Mouse (Mus musculus): Measurements from ENCODE around the gene Olfr91. TPM values are rescaled to one million over a fixed set of nuclear protein-coding genes. Genes with fewer than 3 reads are reported as not detected.
"Not testable (repeated sequence)": the region's sequence is repeated elsewhere in the genome, so short reads cannot be mapped to it uniquely, and the experiment has no call there.

Olfr91 gene
- total RNA-seq (2021), result not detected

DNA sequence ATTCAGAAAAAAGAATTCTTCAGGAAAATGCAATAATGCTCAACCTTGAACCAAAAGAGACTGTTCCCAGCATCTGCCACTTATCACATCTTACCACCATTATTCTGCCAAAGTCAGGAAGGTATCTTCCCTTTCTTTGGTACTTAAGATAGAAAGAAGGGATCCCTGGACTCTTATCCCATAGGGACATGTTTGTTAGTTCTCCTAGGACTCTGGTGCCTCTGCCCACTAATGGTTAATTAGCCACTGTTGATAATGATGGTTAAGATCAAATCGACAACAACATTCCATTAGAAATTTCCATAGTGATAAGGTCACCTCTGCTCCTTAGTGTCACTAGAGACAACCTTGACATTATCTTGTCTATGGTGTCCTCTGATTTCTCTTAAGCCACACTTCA, at the start of gene Olfr91:
Gene Olfr91, minus strand, starts transcription at position 101 of the 400 bp plus-strand sequence.
- DNase-seq (ENCODE audit: extremely low spot score in 1 of 2, low spot score in 1 of 2), result no peak

DNA sequence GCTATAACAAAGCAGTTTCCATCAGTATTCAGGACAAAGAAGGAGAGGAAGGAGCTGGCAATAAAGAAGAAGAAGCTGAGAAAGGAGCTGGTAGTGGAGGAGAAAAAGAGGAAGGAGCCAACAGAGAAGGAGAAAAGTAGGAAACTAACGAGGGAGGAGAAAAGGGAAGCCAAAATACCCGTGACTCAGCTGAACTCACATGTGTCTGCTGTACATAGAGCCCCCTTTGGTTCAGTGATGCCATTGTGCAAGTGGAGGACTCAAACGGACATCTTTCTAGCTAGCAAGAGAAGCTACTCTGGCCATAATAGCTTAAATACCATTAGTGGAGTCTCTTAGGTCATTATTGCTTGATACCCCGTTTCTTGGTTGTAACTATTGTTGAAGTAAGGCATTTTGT, 33.3 kb upstream of the Olfr91 start:
- not testable (repeated sequence) for DNase-seq (ENCODE audit: extremely low spot score in 1 of 2, low spot score in 1 of 2)

DNA sequence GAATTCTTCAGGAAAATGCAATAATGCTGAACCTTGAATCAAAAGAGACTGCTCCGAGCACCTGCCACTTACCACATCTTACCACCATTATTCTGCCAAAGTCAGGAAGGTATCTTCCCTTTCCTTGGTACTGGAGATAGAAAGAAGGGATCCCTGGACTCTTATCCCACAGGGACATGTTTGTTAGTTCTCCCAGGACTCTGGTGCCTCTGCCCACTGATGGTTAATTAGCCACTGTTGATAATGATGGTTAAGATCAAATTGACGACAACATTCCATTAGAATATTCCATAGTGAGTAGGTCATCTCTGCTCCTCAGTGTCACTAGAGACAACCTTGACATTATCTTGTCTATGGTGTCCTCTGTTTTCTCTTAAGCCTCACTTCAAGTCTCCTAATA, 21.9 kb upstream of the Olfr91 start, which contains the start of gene Olfr92:
Gene Olfr92, minus strand, starts transcription at position 101 of the 400 bp plus-strand sequence.
- no peak for DNase-seq (ENCODE audit: extremely low spot score in 1 of 2, low spot score in 1 of 2)

DNA sequence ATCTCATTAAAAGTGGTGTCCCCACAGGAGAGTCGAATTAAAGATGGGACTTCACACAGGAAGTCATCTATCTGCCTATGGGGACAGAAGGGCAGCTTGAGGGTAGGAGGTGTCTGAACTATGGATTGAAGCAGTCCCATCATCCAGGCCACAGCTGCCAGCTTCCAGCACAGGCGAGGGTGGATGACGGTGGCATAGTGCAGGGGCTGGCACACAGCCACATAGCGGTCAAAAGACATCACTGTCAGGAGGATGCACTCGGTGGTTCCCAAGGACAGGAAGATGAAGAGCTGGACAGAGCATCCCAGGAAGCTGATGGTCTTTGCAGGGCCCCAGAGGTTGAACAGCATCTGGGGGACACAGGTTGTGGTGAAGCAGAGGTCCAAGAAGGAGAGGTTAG, 4.8 kb downstream of the Olfr91 start:
- DNase-seq (ENCODE audit: extremely low spot score in 1 of 2, low spot score in 1 of 2), result no peak

- no peak for DNase-seq (ENCODE audit: extremely low spot score in 1 of 2, low spot score in 1 of 2)
Observed at GRCm38 (mm10) chr17:37092198-37092597, 5.9 kb downstream of the Olfr91 start.

DNA sequence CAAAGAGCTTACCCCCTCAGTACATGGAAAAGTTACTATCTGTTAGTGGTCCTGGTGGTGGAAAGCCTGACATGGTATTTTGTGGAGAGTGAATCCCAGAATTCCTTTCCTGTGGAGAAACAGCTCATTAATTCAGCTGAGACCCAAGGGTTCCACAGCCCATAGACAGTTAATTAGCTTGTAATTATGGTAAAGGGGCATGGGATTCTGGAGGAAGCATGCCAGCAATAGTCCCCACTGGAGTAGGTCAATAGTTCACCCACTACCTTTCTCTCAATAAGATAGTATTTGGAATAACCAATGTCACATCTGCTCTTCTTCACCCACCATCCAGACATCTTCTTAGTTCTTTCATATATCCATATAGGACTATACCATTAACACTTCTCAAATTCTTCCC, 9.7 kb downstream of the Olfr91 start, which contains the start of gene Olfr90:
Gene Olfr90, minus strand, starts transcription at position 101 of the 400 bp plus-strand sequence.
- DNase-seq (ENCODE audit: extremely low spot score in 1 of 2, low spot score in 1 of 2), result no peak

DNA sequence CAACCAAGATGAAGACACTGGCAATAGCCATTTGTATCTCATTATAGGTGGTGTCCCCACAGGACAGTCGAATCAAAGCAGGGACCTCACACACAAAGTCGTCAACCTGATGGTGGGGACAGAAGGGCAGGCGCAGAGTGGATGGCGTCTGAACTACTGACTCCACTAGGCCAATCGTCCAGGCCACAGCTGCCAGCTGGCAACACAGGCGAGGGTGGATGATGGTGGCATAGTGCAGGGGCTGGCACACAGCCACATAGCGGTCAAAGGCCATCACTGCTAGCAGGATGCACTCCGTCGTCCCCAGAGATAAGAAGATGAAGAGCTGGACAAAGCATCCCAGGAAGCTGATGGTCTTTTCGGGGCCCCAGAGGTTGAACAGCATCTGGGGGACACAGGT, 12.5 kb downstream of the Olfr91 start:
- DNase-seq (ENCODE audit: extremely low spot score in 1 of 2, low spot score in 1 of 2), result no peak

GRCm38 (mm10) chr17:37084632-37085031, 13.4 kb downstream of the Olfr91 start:
- no peak for DNase-seq (ENCODE audit: extremely low spot score in 1 of 2, low spot score in 1 of 2)

- DNase-seq (ENCODE audit: extremely low spot score in 1 of 2, low spot score in 1 of 2), result peak in 1 of 2 experiments; percentile 80
Observed at GRCm38 (mm10) chr17:37083327-37083726, 14.8 kb downstream of the Olfr91 start.

- no peak for DNase-seq (ENCODE audit: extremely low spot score in 1 of 2, low spot score in 1 of 2)
Observed at GRCm38 (mm10) chr17:37081659-37082058, 16.4 kb downstream of the Olfr91 start.

- DNase-seq (ENCODE audit: extremely low spot score in 1 of 2, low spot score in 1 of 2), result no peak
Observed at GRCm38 (mm10) chr17:37080119-37080518, 18.0 kb downstream of the Olfr91 start.

GRCm38 (mm10) chr17:37078990-37079389, 19.1 kb downstream of the Olfr91 start:
- no peak for DNase-seq (ENCODE audit: extremely low spot score in 1 of 2, low spot score in 1 of 2)

DNA sequence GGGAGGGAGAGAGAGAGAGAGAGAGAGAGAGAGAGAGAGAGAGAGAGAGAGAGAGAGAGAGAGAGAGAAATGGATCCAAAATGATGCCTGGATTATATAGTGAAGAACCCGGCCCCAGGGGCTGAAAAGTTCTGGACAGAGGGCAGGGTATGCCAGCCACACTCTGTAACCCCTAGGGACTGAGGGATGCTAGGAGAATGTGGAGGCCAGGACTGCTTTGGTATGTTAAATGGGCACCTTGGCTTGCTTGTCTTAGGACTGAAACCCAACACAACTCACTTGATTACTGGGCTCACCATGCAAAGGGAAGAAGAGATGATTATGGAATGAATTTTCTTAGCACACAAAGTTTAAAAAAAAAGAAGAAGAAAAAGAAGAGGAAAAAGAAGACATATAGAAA, 19.9 kb downstream of the Olfr91 start:
- DNase-seq (ENCODE audit: extremely low spot score in 1 of 2, low spot score in 1 of 2), result no peak

DNA sequence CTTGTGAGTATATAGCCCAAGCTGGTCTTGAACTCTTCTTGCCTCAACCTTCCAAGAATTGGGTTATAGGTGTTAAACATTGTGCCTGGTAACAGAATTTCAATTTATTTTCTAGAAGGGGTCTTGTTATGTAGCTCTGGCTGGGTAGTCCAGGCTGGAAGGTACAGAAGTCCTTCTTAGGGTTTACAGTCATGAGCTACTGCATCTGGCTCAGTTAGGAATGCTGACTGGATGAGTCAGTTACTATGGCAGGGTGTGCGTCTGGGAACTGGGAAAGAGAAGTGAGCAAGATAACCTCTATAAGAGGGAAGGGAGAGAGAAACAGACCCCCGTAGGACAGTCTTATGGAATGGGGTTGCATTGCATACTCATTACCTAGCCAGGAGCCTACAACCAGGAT, 22.3 kb downstream of the Olfr91 start:
- DNase-seq (ENCODE audit: extremely low spot score in 1 of 2, low spot score in 1 of 2), result no peak

GRCm38 (mm10) chr17:37075181-37075580, 22.9 kb downstream of the Olfr91 start:
- DNase-seq (ENCODE audit: extremely low spot score in 1 of 2, low spot score in 1 of 2), result no peak

DNA sequence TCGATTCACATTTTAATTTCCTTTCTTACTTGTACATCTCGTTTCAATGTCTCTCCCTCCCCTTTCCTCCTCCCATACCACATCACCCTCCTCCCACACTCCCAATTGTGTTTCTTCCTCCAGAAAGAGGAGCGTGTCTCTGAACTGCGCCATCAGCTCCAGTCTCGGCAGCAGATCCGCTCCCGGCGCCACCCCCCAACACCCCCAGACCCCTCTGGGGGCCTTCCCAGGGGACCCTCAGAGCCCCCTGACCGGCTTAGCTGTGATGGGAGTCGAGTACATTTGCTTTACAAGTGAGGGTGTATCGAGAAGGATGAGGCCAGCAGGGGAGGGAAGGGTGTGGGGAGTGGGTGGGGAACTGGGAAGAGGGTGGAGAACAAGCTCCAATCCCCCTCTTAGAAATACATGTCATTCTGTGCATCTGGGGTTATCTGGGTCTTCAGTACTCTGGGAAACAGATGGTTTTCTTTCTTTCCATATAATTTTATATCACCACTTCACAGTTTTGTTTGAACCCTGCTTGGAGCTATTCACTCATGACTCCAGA, 25.3 kb downstream of the Olfr91 start:
- DNase-seq (ENCODE audit: extremely low spot score in 1 of 2, low spot score in 1 of 2), result peak in 1 of 2 experiments; percentile 6

- peak in 1 of 2 experiments; percentile 6 for DNase-seq (ENCODE audit: extremely low spot score in 1 of 2, low spot score in 1 of 2)
Observed at GRCm38 (mm10) chr17:37072080-37072729, 25.9 kb downstream of the Olfr91 start.

- no peak for DNase-seq (ENCODE audit: extremely low spot score in 1 of 2, low spot score in 1 of 2)
Observed at GRCm38 (mm10) chr17:37070121-37070520, 28.0 kb downstream of the Olfr91 start.

GRCm38 (mm10) chr17:37067861-37068260, 30.2 kb downstream of the Olfr91 start:
- no peak for DNase-seq (ENCODE audit: extremely low spot score in 1 of 2, low spot score in 1 of 2)

GRCm38 (mm10) chr17:37065993-37066392, 32.1 kb downstream of the Olfr91 start:
- DNase-seq (ENCODE audit: extremely low spot score in 1 of 2, low spot score in 1 of 2), result no peak

DNA sequence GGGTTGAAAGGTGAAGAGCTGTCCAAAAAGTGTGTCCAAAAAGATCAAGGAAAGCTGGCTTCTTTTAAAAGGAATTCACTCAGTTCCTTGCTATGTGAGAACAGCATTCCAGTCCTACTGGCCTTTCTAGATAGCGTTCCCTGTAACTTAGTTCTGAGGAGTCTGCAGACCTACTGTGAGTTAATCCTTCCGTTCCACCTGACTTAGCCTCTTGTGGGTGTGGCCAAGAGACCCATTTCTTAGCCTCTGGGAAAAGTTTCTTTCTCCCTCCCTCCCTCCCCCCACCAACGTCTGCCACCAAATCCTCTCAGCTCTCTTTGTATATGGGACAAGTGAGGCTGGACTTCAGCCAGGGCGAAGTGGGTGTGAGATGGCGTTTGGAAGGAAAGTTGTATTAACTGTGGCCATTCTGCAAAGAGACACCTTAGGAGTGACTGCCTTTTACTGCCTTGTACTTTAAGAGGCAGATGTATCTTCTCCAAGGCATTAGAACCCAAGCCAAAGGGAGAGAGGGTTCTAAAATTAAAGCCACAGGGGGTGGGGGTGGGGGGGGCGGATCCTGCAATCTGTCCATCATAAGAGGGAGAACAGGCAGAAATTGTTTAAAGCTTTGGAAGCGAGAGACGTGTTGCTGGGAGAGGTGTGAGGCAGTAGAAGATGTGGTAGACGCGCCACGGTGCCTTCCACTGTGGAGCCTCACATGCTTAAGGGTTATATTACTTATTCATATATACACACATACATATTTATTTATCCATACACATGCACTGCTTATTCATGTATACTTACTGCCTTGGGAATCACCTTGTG, 34.2 kb downstream of the Olfr91 start:
- no peak for DNase-seq (ENCODE audit: extremely low spot score in 1 of 2, low spot score in 1 of 2)
